Mouse (Mus musculus) kidney, adult 2 months (tissue): ENCODE results near the gene Elp1.

Experiments
- CTCF ChIP-seq: fragments of 200-500 bp; conservative IDR thresholded peaks from 2 replicates; pipeline ENCODE4 v1.5.1; 2011; ENCODE audit warnings: low read depth, mild to moderate bottlenecking, control low read depth, low read length, moderate library complexity, mixed read lengths; ENCODE audit not compliant: insufficient read depth, insufficient read length
- POLR2A ChIP-seq: fragments of 200-500 bp; IDR thresholded peaks from one replicate; pipeline ENCODE4 v1.6.1; 2011; ENCODE audit warnings: low read depth, low read length, control low read depth

DNA sequence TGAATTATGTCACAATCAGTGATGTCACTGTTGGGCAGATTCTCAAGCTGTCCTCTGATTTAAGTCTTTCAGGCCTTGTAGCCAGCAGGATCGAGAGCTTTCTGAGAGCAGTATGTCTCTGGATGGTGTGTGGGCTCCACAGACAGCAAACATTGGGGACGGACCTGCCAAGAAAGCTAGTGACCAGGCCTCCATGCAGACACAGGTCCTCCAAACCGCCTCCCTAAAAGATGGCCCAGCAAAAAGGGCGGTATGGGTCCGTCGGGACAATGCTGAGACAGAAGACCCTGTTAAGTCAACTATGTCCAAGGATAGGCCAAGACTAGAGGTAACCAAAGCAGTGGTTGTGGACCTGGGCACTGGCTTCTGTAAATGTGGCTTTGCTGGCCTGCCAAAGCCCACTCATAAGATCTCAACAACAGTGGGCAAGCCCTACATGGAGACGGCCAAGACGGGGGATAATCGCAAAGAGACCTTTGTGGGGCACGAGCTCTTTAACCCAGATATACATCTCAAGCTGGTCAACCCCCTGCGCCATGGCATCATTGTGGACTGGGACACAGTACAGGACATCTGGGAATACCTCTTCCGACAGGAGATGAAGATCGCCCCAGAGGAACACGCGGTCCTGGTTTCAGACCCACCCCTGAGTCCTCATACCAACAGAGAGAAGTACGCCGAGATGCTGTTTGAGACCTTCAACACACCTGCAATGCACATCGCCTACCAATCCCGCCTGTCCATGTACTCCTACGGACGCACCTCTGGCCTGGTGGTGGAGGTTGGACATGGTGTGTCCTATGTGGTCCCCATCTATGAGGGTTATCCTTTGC, 58.6 kb downstream of the Elp1 start, which contains the start of gene Actl7a:
- TF ChIP-seq POLR2A: no peak
- no peak for TF ChIP-seq CTCF
